Mouse (Mus musculus): ENCODE data around the gene Ubxn2a. TPM values are rescaled to one million over a fixed set of nuclear protein-coding genes. Genes with fewer than 3 reads are reported as not detected.
A peak's percentile ranks its signal among the peaks of the same experiment; 100 is the strongest.
"Not testable (repeated sequence)": the region's sequence is repeated elsewhere in the genome, so short reads cannot be mapped to it uniquely, and the experiment has no call there.

Ubxn2a gene
- polyA plus RNA-seq, 1 experiment from 2014 or later: 20.3 TPM

DNA sequence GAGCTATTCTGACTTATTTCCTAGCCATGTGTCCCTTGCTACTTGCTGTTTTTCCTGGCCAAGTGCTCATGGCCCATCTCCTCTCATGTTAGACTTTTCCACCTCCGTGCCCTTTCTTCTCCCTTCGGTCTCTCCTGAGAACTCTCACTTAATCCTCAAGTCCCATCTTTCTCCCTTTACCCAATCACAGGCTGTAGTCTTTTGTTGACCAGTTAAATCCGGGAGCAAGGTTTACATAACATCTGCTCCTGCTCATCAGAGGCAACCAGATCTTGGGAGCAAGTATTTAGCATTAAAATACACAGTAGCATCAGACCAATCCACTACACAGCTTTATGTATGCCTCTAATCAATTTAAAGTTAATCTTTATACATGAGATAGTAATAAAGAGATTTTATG is 6.9 kb upstream of the Ubxn2a start:
- no peak overlapping the region for H3K9ac ChIP-seq (ENCODE audit: low read length)
- no peak overlapping the region for H3K4me3 ChIP-seq (ENCODE audit: low read depth, low read length)
- H3K27ac ChIP-seq (ENCODE audit: low read depth, low read length): no peak overlapping the region
- H3K4me1 ChIP-seq (ENCODE audit: control insufficient read depth, insufficient read depth, low read length): peaks cover 4% of the 10 kb centered on the region; the same call in 1 of the 2 replicates
- H3K4me2 ChIP-seq: no peak overlapping the region
- no peaks in the 10 kb centered on the region for H3K27me3 ChIP-seq (ENCODE audit: control insufficient read depth, insufficient read depth, low read length)
- 30% methylated on average over 3 of the region's 3 CpGs for WGBS
- H3K9me3 ChIP-seq (ENCODE audit: control insufficient read depth, low read length): no peaks in the 10 kb centered on the region
- no peaks in the 10 kb centered on the region for H3K36me3 ChIP-seq (ENCODE audit: control insufficient read depth, insufficient read depth, low read length)
- DNase-seq (ENCODE audit: low spot score, missing footprints) (no peak), ATAC-seq (ENCODE audit: low FRiP score) (no peak)

DNA sequence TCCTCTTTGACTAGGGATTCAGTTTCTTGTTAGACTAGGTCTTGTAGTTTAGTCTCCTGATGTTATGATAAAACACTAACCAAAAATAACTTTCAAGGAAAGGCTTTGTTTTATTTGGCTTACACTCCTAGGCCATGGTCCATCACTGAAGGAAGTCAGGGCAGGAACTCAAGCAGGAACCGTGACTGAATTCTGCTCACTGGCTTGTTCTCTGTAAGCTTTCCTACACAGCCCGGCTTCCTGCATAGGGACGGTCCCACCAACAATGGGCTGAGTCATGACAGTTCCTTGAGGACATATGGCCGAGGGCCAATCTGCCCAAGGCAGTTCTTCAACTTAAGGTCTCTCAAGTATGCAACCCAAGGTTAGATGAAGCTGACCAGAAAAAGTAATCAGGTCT is 4.2 kb upstream of the Ubxn2a start:
- Histone ChIP-seq H3K4me2 (no peak overlapping the region), H3K36me3 (ENCODE audit: control insufficient read depth, insufficient read depth, low read length) (no peaks in the 10 kb centered on the region), H3K4me3 (ENCODE audit: low read depth, low read length) (no peak overlapping the region), H3K4me1 (ENCODE audit: control insufficient read depth, insufficient read depth, low read length) (no peaks in the 10 kb centered on the region), H3K27me3 (ENCODE audit: control insufficient read depth, insufficient read depth, low read length) (no peaks in the 10 kb centered on the region), H3K27ac (ENCODE audit: low read depth, low read length) (no peak overlapping the region), H3K9ac (ENCODE audit: low read length) (no peak overlapping the region), H3K9me3 (ENCODE audit: control insufficient read depth, low read length) (no peaks in the 10 kb centered on the region)
- 86% methylated on average over 4 of the region's 4 CpGs for WGBS
- DNase-seq (ENCODE audit: low spot score, missing footprints) (no peak), ATAC-seq (ENCODE audit: low FRiP score) (no peak)

GRCm38 (mm10) chr12:4910496-4910895 is 3.0 kb upstream of the Ubxn2a start:
- WGBS: 80% methylated on average over 1 of the region's 1 CpGs
- not testable (repeated sequence) for ATAC-seq (ENCODE audit: low FRiP score)

GRCm38 (mm10) chr12:4908391-4908790 is 886 bp upstream of the Ubxn2a start:
- Histone ChIP-seq H3K36me3 (ENCODE audit: control insufficient read depth, insufficient read depth, low read length) (no peaks in the 10 kb centered on the region), H3K27me3 (ENCODE audit: control insufficient read depth, insufficient read depth, low read length) (no peaks in the 10 kb centered on the region), H3K9ac (ENCODE audit: low read length) (no peak overlapping the region), H3K4me1 (ENCODE audit: control insufficient read depth, insufficient read depth, low read length) (no peaks in the 10 kb centered on the region), H3K4me2 (no peak overlapping the region), H3K27ac (ENCODE audit: low read depth, low read length) (no peak overlapping the region), H3K9me3 (ENCODE audit: control insufficient read depth, low read length) (no peaks in the 10 kb centered on the region), H3K4me3 (ENCODE audit: low read depth, low read length) (no peak overlapping the region)
- DNase-seq (ENCODE audit: low spot score, missing footprints): no peak
- 95% methylated on average over 7 of the region's 7 CpGs for WGBS
- ATAC-seq (ENCODE audit: low FRiP score): no peak

More at GRCm38 (mm10) chr12:4910496-4910895, 3.0 kb upstream of the Ubxn2a start:
- H3K4me3 ChIP-seq (ENCODE audit: low read depth, low read length); H3K27ac ChIP-seq (ENCODE audit: low read depth, low read length); H3K9me3 ChIP-seq (ENCODE audit: control insufficient read depth, low read length); DNase-seq (ENCODE audit: low spot score, missing footprints); H3K9ac ChIP-seq (ENCODE audit: low read length); H3K27me3 ChIP-seq (ENCODE audit: control insufficient read depth, insufficient read depth, low read length); H3K4me2 ChIP-seq; H3K4me1 ChIP-seq (ENCODE audit: control insufficient read depth, insufficient read depth, low read length); H3K36me3 ChIP-seq (ENCODE audit: control insufficient read depth, insufficient read depth, low read length): not testable (repeated sequence)

- Histone ChIP-seq H3K4me2 (peak overlapping the region; percentile 89), H3K9ac (ENCODE audit: low read length) (peak overlapping the region; percentile 76), H3K27me3 (ENCODE audit: control insufficient read depth, insufficient read depth, low read length) (no peaks in the 10 kb centered on the region), H3K4me3 (ENCODE audit: low read depth, low read length) (peak overlapping the region; percentile 57), H3K27ac (ENCODE audit: low read depth, low read length) (no peak overlapping the region), H3K4me1 (ENCODE audit: control insufficient read depth, insufficient read depth, low read length) (no peaks in the 10 kb centered on the region), H3K36me3 (ENCODE audit: control insufficient read depth, insufficient read depth, low read length) (no peaks in the 10 kb centered on the region), H3K9me3 (ENCODE audit: control insufficient read depth, low read length) (no peaks in the 10 kb centered on the region)
- DNase-seq (ENCODE audit: low spot score, missing footprints) (no peak), ATAC-seq (ENCODE audit: low FRiP score) (no peak)
- 66% methylated on average over 7 of the region's 7 CpGs for WGBS
These were observed 1.0 kb downstream of the Ubxn2a start for GRCm38 (mm10) chr12:4906476-4906875.

DNA sequence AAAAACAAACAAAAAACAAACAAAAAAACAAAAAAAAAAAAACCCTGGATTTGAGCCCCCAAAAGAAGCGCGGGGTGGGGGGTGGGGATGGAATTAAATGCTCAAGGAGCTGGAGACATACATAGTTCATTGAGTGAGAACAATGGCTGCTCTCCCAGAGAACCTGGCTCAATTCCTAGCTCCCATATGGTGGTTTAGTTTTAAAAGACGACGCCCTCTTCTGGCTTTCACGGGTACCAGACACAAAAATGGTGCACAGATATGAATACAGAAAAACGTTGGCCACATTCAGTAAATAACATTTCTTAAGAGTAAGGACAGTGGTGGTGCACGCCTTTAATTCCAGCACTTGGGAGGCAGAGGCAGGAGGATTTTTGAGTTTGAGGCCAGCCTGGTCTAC is 1.6 kb downstream of the Ubxn2a start:
- no peak for ATAC-seq (ENCODE audit: low FRiP score)
- no peaks in the 10 kb centered on the region for H3K4me1 ChIP-seq (ENCODE audit: control insufficient read depth, insufficient read depth, low read length)
- no peaks in the 10 kb centered on the region for H3K36me3 ChIP-seq (ENCODE audit: control insufficient read depth, insufficient read depth, low read length)
- no peaks in the 10 kb centered on the region for H3K27me3 ChIP-seq (ENCODE audit: control insufficient read depth, insufficient read depth, low read length)
- WGBS: 77% methylated on average over 7 of the region's 7 CpGs
- H3K9ac ChIP-seq (ENCODE audit: low read length): no peak overlapping the region
- H3K4me2 ChIP-seq: no peak overlapping the region
- DNase-seq (ENCODE audit: low spot score, missing footprints): no peak
- no peak overlapping the region for H3K4me3 ChIP-seq (ENCODE audit: low read depth, low read length)
- H3K27ac ChIP-seq (ENCODE audit: low read depth, low read length): no peak overlapping the region
- H3K9me3 ChIP-seq (ENCODE audit: control insufficient read depth, low read length): no peaks in the 10 kb centered on the region

- 89% methylated on average over 5 of the region's 5 CpGs for WGBS
- Histone ChIP-seq H3K27me3 (ENCODE audit: control insufficient read depth, insufficient read depth, low read length) (no peaks in the 10 kb centered on the region), H3K9me3 (ENCODE audit: control insufficient read depth, low read length) (no peaks in the 10 kb centered on the region), H3K4me2 (no peak overlapping the region), H3K36me3 (ENCODE audit: control insufficient read depth, insufficient read depth, low read length) (no peaks in the 10 kb centered on the region), H3K4me1 (ENCODE audit: control insufficient read depth, insufficient read depth, low read length) (no peaks in the 10 kb centered on the region), H3K9ac (ENCODE audit: low read length) (no peak overlapping the region), H3K27ac (ENCODE audit: low read depth, low read length) (no peak overlapping the region), H3K4me3 (ENCODE audit: low read depth, low read length) (no peak overlapping the region)
- ATAC-seq (ENCODE audit: low FRiP score) (no peak), DNase-seq (ENCODE audit: low spot score, missing footprints) (no peak)
These were observed 9.5 kb downstream of the Ubxn2a start for GRCm38 (mm10) chr12:4898024-4898423.

GRCm38 (mm10) chr12:4889891-4890290 is 17.6 kb downstream of the Ubxn2a start:
- ATAC-seq (ENCODE audit: low FRiP score) (no peak), DNase-seq (ENCODE audit: low spot score, missing footprints) (no peak)
- Histone ChIP-seq H3K36me3 (ENCODE audit: control insufficient read depth, insufficient read depth, low read length) (no peaks in the 10 kb centered on the region), H3K4me3 (ENCODE audit: low read depth, low read length) (no peak overlapping the region), H3K27ac (ENCODE audit: low read depth, low read length) (no peak overlapping the region), H3K4me1 (ENCODE audit: control insufficient read depth, insufficient read depth, low read length) (no peaks in the 10 kb centered on the region), H3K27me3 (ENCODE audit: control insufficient read depth, insufficient read depth, low read length) (no peaks in the 10 kb centered on the region), H3K9ac (ENCODE audit: low read length) (no peak overlapping the region), H3K4me2 (no peak overlapping the region), H3K9me3 (ENCODE audit: control insufficient read depth, low read length) (no peaks in the 10 kb centered on the region)
- WGBS: 96% methylated on average over 1 of the region's 1 CpGs

DNA sequence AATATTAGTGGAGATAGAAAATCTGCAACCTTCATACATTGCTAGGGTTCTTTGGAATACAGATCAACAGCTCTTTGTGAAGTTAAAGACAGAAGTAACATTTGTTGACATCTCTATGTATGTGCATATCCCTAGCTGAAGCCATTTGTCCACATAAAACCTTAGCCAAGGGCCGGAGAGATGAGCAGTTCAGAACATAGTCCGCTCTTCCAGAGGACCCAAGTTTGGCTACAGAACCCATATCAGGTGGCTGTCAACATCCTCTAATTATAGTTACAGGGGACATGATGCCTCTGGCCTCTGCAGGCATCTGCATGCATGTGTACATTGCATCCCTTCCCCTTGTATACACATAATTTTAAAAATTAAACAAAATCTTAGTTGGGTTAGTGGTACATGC is 18.3 kb downstream of the Ubxn2a start:
- Histone ChIP-seq H3K9ac (ENCODE audit: low read length) (no peak overlapping the region), H3K4me3 (ENCODE audit: low read depth, low read length) (no peak overlapping the region), H3K4me2 (no peak overlapping the region), H3K9me3 (ENCODE audit: control insufficient read depth, low read length) (no peaks in the 10 kb centered on the region), H3K27me3 (ENCODE audit: control insufficient read depth, insufficient read depth, low read length) (no peaks in the 10 kb centered on the region), H3K36me3 (ENCODE audit: control insufficient read depth, insufficient read depth, low read length) (no peaks in the 10 kb centered on the region), H3K27ac (ENCODE audit: low read depth, low read length) (no peak overlapping the region), H3K4me1 (ENCODE audit: control insufficient read depth, insufficient read depth, low read length) (no peaks in the 10 kb centered on the region)
- peak; percentile 53 for DNase-seq (ENCODE audit: low spot score, missing footprints)
- ATAC-seq (ENCODE audit: low FRiP score): no peak
- 92% methylated on average over 2 of the region's 2 CpGs for WGBS

DNA sequence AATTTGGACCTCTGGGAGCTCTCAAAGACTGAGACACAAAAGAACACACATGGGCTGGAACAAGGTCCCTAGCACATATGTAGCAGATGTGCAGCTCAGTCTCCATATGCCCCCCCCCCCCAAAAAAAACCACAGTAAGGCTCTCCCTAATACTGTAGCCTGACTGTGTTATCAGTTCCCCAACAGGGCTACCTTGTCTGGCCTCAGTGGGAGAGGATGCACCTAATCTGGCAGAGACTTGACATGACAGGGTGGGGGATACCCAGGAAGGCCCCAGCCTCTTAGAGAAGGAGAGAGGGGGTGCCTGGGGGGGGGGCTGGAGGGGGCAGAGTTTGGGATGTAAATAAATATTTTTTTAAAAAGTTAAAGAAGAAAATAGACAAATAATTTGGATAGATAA is 18.8 kb downstream of the Ubxn2a start:
- no peak overlapping the region for H3K27ac ChIP-seq (ENCODE audit: low read depth, low read length)
- ATAC-seq (ENCODE audit: low FRiP score): no peak
- H3K4me2 ChIP-seq: no peak overlapping the region
- no peaks in the 10 kb centered on the region for H3K9me3 ChIP-seq (ENCODE audit: control insufficient read depth, low read length)
- no peak overlapping the region for H3K9ac ChIP-seq (ENCODE audit: low read length)
- no peaks in the 10 kb centered on the region for H3K4me1 ChIP-seq (ENCODE audit: control insufficient read depth, insufficient read depth, low read length)
- no peak overlapping the region for H3K4me3 ChIP-seq (ENCODE audit: low read depth, low read length)
- no peak for DNase-seq (ENCODE audit: low spot score, missing footprints)
- H3K36me3 ChIP-seq (ENCODE audit: control insufficient read depth, insufficient read depth, low read length): no peaks in the 10 kb centered on the region
- no peaks in the 10 kb centered on the region for H3K27me3 ChIP-seq (ENCODE audit: control insufficient read depth, insufficient read depth, low read length)
